Mouse (Mus musculus): ENCODE measurements at regions not wholly inside any gene's neighbourhood (a gene's known extent, or its start where the extent isn't known, plus 50 kb on each side); places are given as distances from the start of the nearest gene placed in this dataset.

- no peak for TF ChIP-seq POLR2A (IDR thresholded peaks at IDR 0.05; ENCODE audit: extremely low read depth, insufficient read depth, low read length)
- TF ChIP-seq CTCF (IDR thresholded peaks at IDR 0.05; ENCODE audit: low read depth, low read length): no peak
These were observed 246.6 kb downstream of the Cdh11 start for GRCm38 (mm10) chr8:102538886-102539285.

Measured in liver, adult 2 months (tissue).